Mouse (Mus musculus): ENCODE results near the gene Chd4. TPM values are rescaled to one million over a fixed set of nuclear protein-coding genes. Genes with fewer than 3 reads are reported as not detected.

Chd4 gene
- total RNA-seq, 2 experiments from 2014 or later: 166 to 171 TPM

DNA sequence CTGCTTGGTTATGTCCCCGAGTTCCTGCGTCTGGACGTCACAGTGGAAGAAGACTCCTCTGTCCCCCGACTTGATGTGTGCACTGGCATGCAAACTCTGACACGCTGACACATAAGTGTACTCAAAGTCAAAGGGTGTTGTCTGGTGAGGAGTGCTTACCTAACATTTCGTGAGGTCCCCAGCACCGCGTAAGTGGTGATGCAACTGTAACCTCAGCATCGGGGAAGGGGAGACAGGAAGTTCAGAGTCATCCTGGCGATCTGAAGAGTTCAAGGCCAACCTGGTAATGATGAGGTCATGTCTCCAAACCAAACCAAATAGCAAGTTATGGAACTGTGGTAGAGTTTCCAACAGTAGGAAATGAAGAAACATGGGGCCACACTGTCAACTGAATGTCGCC, 16.8 kb downstream of the Chd4 start:
- intact Hi-C loops (cut with DNase I): loop anchor here (2.0 kb wide), 1 partner anchor 18 kb away; the partner anchor contains the start of gene Nop2
- no peak for TF ChIP-seq CTCF (IDR thresholded peaks at IDR 0.05)
- DNase-seq (ENCODE audit: extremely low spot score in 1 of 2, low spot score in 2 of 2): no peak

DNA sequence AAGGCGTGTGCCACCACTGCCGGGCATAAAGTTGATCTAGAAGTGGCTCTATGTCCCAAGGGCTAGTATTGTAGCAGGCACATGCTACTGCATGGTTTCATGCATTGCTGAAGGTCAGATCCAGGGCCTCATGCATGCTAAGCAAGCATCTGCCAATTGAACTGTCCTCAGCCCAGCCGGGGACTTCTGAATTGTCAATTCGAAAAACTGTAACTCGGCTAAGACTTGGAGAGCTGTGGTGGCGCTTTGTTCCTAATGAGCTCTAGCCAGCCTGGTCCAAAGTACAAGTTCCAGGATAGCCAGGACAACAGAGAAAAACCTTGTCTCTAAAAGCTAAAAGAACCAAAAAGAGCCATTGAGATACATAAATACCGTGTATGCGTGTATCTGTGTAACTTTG, 23.6 kb downstream of the Chd4 start:
- no peak for DNase-seq (ENCODE audit: extremely low spot score in 1 of 2, low spot score in 2 of 2)
- Histone ChIP-seq H3K4me3 (no peak overlapping the region), H3K27ac (no peak overlapping the region)
- no peak for TF ChIP-seq CTCF (IDR thresholded peaks at IDR 0.05)
- intact Hi-C loops (cut with DNase I): no loop called here

More for the DNA sequence above, 16.8 kb downstream of the Chd4 start:
- Histone ChIP-seq H3K4me3 (no peak overlapping the region), H3K27ac (no peak overlapping the region)

DNA sequence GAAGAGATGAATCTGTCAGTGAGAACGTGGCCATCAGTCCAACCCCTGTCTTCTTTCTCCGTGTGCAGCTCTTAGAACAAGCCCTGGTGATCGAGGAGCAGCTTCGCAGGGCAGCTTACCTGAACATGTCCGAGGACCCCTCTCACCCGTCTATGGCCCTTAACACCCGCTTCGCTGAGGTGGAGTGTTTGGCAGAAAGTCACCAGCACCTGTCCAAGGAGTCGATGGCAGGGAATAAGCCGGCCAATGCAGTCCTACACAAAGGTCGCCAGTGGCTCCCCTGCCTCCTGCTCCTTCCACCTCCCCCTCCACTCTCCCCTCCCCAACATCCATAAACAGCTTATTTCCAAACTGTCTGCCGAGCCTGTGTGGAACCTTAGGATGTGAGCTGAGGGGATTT, 32.9 kb downstream of the Chd4 start:
- TF ChIP-seq CTCF (IDR thresholded peaks at IDR 0.05): no peak
- Histone ChIP-seq H3K4me3 (no peak overlapping the region), H3K27ac (no peak overlapping the region)
- DNase-seq (ENCODE audit: extremely low spot score in 1 of 2, low spot score in 2 of 2): no peak
- intact Hi-C loops (cut with DNase I): no loop called here

DNA sequence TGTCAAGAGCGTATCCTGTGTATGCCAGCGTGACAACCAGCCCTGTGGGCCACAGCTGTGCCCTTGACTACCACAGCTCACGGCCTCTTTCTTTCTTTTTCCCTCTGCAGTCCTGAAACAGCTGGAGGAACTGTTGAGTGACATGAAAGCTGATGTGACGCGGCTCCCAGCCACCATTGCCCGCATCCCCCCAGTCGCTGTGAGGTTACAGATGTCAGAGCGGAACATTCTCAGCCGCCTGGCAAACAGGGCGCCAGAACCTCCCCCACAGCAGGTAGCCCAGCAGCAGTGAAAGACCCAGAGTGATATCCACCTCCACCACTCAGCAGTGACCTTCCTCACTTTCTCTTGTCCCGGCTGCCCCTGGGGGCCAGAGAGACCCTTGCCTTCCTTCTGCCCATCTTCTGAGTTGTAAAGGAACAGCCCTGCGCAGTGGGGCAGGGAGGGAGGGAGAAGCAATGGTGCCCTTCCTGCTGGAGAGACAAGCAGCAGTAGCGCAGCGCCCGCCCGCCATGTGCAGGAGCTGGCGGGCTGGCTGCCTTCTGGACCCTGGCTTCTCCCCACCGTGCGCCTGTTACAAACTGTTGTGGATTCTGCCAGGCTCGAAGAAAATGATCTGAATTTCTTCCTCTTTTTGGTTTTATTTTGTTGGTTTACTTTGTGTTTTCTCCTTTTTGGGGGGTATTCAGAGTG, 34.1 kb downstream of the Chd4 start:
- intact Hi-C loops (cut with DNase I): loop anchor here (2.0 kb wide), 1 partner anchor 17 kb away; no protein-coding TSS in a partner anchor
- no peak for DNase-seq (ENCODE audit: extremely low spot score in 1 of 2, low spot score in 2 of 2)
- no peak overlapping the region for H3K27ac ChIP-seq
- no peak overlapping the region for H3K4me3 ChIP-seq
- TF ChIP-seq CTCF (IDR thresholded peaks at IDR 0.05): no peak

DNA sequence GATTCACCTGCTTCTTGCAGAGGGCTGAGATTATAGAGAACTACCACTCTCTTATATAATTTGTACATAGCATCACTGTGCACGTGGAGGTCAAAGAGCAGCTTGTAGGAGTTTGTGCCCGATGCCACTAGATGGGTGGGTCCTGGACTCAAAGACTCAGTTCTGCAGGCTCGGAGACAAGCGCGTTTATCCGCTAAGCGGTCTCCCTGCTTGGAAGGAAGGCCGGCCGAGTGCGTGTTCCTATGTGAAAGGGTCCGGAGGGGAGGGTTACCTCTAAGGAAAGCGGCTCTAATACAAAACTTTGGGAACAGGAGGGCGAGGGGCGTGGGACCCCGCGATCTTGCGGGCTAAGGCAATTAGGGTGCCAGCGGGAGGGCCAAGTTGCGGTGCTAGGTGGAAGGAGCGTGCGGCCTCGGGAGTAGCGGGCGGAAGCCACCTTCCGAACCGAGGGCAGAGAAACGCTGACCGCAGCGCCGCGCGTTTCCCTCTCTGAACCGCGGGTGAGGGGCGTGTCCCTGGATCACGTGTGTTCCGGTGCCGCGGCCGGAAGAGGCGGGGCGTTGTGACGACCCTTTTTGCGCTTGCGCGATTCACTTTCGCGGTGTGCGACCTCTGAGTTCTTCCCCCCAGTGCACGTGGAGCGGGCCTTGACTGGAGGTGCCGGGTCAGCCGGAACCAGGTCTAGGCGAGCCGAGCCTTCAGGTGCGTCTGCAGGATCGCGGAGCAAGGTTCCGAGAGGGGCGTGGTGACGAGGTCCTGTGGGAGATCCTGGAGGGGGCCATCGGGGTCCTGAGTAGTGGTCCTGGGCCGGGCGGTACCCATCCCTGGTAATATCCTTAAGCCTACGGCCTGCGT, 35.7 kb downstream of the Chd4 start, which contains the start of gene Nop2:
TSS of gene Nop2 (plus strand) at position 608 of the 855 bp plus-strand sequence.
- Histone ChIP-seq H3K4me3 (peak within 1 kb of the TSS; percentile 67), H3K27ac (peak within 1 kb of the TSS; percentile 86)
- TF ChIP-seq CTCF (IDR thresholded peaks at IDR 0.05): no peak
- intact Hi-C loops (cut with DNase I): loop anchor here (2.0 kb wide), 1 partner anchor 19 kb away; no protein-coding TSS in a partner anchor
- DNase-seq (ENCODE audit: extremely low spot score in 1 of 2, low spot score in 2 of 2): peak; percentile 80 to 81

DNA sequence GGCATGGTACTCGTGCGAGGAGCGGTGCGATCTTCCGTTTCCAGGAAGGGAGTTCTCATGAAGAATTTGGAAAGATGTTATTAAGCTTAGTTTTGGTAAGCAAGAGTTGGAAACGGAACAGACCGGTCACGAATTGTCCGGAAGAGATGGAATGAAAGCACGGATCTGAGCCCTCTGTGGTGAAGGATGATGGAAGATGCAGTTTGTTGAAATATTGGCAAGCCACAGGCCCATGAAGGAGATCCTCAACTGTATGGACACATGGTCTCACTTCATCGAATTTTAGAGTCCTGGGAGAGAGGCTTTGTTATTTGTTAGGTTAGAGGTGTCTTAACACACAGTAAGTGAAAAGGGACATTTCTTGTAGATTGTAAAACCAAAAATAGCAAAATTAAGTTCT, 36.7 kb downstream of the Chd4 start:
- no peak for DNase-seq (ENCODE audit: extremely low spot score in 1 of 2, low spot score in 2 of 2)
- peak overlapping the region; percentile 67 for H3K4me3 ChIP-seq
- no peak for TF ChIP-seq CTCF (IDR thresholded peaks at IDR 0.05)
- H3K27ac ChIP-seq: no peak overlapping the region; the same call in 1 of the 2 replicates
- intact Hi-C loops (cut with DNase I): no loop called here

DNA sequence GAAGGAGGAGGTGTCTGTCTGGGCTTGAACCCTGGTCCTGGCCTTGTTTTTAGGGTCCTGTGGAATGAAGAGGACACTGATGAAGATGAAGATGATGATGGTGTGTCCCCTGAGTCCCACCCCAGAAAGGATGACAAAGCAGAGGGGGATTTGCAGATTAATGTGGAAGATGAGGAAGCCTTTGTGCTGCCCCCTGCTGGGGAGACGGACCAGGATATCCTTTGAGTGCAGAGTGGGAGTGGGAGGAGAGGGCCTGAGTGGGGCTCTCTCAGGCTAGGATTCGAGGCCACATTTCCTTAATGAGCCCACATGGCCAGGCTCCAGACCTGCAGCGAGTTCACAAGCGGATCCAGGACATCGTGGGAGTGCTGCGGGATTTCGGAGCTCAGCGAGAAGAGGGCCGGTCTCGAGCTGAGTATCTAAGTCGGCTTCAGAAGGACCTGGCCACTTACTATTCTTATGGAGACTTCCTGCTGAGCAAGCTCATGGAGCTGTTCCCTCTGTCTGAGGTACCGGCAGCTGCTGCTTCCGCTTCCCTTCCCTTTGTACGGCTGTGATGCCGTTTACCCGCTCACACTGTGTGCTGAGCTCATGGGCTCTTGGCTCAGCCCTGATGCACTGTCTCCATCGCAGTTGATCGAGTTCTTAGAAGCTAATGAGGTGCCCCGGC, 41.4 kb downstream of the Chd4 start:
- peak in 1 of 2 experiments; percentile 36 for DNase-seq (ENCODE audit: extremely low spot score in 1 of 2, low spot score in 2 of 2)
- intact Hi-C loops (cut with DNase I): no loop called here
- Histone ChIP-seq H3K27ac (peak overlapping the region; percentile 36; the same call in 1 of the 2 replicates), H3K4me3 (no peak overlapping the region)
- peak; percentile 69 for TF ChIP-seq CTCF (IDR thresholded peaks at IDR 0.05)

DNA sequence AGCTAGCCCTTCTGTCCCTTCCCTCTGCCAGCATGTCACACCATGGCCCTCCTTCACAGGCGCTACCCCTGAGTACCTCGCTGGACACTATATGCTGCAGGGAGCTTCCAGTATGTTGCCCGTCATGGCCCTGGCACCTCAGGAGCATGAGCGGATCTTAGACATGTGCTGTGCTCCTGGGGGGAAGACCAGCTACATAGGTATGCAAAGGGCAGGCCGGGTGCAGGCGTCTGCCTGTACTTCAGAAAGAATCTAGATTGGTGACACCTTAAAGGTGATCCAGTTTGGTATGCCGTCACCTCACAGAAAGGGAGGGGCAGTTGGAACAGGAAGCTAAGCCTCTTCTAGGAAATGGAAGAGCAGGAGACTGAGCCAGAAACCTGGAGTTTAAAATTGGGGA, 44.0 kb downstream of the Chd4 start:
- Histone ChIP-seq H3K27ac (no peak overlapping the region), H3K4me3 (no peak overlapping the region)
- intact Hi-C loops (cut with DNase I): no loop called here
- no peak for DNase-seq (ENCODE audit: extremely low spot score in 1 of 2, low spot score in 2 of 2)
- no peak for TF ChIP-seq CTCF (IDR thresholded peaks at IDR 0.05)

DNA sequence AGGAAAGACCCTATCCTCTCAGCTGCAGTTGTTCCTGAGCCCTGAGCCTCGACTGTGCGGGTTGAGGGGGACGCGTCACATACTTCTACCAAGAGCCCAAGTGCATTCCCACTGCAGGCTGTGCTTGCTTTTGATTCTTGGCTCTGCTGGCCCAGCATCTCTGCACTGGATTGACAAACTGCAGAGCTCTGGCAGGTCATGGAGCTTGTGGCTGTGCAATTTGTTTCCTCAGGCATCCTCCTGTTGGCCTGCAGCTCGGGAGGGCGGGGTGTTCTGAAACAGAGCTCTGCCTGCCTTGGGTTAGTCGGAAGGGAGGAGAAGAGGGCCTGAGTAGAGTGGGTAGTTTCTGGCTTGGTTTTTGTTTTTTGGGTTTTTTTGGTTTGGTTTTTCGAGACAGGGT, 46.7 kb downstream of the Chd4 start:
- no peak overlapping the region for H3K27ac ChIP-seq
- no peak overlapping the region for H3K4me3 ChIP-seq
- intact Hi-C loops (cut with DNase I): no loop called here
- no peak for TF ChIP-seq CTCF (IDR thresholded peaks at IDR 0.05)
- no peak for DNase-seq (ENCODE audit: extremely low spot score in 1 of 2, low spot score in 2 of 2)

DNA sequence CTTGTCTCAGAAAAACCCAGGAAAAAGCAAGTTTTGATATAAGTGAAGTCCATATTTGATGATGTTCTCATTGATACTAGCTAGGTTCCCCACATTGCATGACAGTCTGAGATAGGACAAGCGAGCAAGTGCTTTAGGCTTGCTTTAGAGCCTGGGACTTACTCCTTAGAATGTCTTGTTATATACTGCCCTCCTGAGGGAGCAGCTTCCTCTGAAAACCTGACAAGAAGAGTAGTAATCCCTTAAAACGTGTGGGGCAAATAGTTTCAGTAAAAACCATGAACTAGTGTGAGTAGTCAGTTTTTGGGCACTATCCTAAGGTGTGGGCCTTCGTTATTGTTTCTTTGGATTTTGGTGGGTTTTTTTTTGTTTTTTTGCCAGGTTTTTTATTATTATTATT, 47.3 kb downstream of the Chd4 start:
- no peak for DNase-seq (ENCODE audit: extremely low spot score in 1 of 2, low spot score in 2 of 2)
- intact Hi-C loops (cut with DNase I): no loop called here
- Histone ChIP-seq H3K27ac (no peak overlapping the region), H3K4me3 (no peak overlapping the region)
- TF ChIP-seq CTCF (IDR thresholded peaks at IDR 0.05): no peak

DNA sequence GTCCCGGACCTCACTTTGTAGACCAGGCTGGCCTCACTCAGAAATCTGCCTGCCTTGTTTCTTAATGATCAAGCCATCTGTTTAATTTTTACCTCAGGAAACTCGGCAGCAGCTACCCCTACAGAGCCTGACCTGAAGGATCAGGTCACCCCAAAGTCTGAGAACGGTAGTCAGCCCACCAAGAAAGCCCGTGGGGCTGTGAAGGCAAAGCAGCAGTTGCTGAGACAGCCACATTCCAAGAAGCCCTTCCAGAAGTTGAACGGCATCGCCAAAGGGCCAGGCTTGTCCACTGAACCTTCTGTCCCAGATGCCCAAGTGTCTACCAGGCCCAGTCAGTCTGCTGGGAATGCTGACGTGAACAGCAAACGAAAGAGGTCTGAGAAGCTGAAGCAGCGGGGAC, 48.1 kb downstream of the Chd4 start:
- no peak for TF ChIP-seq CTCF (IDR thresholded peaks at IDR 0.05)
- DNase-seq (ENCODE audit: extremely low spot score in 1 of 2, low spot score in 2 of 2): no peak
- intact Hi-C loops (cut with DNase I): no loop called here
- Histone ChIP-seq H3K27ac (no peak overlapping the region), H3K4me3 (no peak overlapping the region)

DNA sequence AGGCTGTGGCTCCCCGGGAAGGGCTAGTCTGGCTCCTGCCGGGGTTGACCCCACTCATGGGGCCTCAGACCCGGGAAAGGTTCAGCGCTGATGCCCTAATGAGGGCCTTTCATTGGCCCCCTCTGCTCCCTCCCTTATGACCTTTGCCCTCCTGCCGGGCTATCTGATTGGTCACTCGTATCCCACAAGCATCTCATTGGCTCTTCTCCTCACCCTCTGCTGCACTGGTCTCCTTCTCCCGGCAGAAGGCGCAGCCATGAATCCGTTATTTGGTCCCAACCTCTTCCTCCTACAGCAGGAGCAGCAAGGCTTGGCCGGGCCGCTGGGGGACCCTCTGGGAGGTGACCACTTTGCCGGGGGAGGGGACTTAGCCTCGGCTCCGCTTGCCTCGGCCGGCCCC, 49.2 kb downstream of the Chd4 start, which contains the start of gene Iffo1:
TSS of gene Iffo1 (plus strand) at position 241 of the 400 bp plus-strand sequence.
- peak within 1 kb of the TSS; percentile 97 for H3K27ac ChIP-seq
- TF ChIP-seq CTCF (IDR thresholded peaks at IDR 0.05): peak; percentile 62
- intact Hi-C loops (cut with DNase I): loop anchor here (5.0 kb wide), 1 partner anchor 127 kb away; no protein-coding TSS in a partner anchor
- peak; percentile 87 to 91 for DNase-seq (ENCODE audit: extremely low spot score in 1 of 2, low spot score in 2 of 2)
- peak within 1 kb of the TSS; percentile 95 for H3K4me3 ChIP-seq

All from left cerebral cortex, adult 2 months (tissue).